Mouse (Mus musculus) inflammation-experienced regulatory T-cells, adult 6 months (primary cell): ENCODE measurements around the gene Gm49630. TPM values are rescaled to one million over a fixed set of nuclear protein-coding genes. Genes with fewer than 3 reads are reported as not detected.
"Not testable (repeated sequence)": the region's sequence is repeated elsewhere in the genome, so short reads cannot be mapped to it uniquely, and the experiment has no call there.

Source experiments
- ATAC-seq: one replicate; pipeline ENCODE4 v1.8.0; 2017
- polyA plus RNA-seq, 3 experiments: library from polyadenylated mRNA; unstranded; fragments of 100-300 nt; shearing (Covaris generic); gene quantifications; one replicate each; pipeline ENCODE4 v1.2.1; 2017

The Gm49630 gene
- polyA plus RNA-seq = not detected

DNA sequence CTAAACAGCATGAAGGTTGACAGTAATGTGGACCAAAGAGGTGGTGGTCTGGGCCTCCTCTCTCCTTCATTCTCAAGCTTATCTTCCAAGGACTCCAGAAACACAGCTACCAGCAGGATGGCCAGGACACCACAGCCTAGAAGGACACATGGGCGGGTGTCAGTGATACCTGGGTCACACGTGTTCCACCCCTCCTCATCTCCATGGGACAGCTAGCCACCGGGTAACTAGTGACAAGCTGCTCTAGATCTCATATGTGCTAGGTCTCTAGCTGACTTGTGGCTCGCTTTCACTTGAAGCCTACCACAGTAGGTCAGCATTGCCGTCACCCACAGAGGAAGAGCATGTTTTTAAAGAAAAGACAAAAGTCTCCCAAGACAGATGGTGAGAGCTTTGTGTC lies at the start of gene Gm49630:
Gene Gm49630, minus strand, starts transcription at position 101 of the 400 bp plus-strand sequence.
- not testable (repeated sequence) for ATAC-seq

- ATAC-seq = not testable (repeated sequence)
These were observed 48.6 kb upstream of the Gm49630 start for GRCm38 (mm10) chr17:7420191-7420973.

- not testable (repeated sequence) for ATAC-seq
These were observed 43.0 kb upstream of the Gm49630 start for GRCm38 (mm10) chr17:7414601-7415310.

DNA sequence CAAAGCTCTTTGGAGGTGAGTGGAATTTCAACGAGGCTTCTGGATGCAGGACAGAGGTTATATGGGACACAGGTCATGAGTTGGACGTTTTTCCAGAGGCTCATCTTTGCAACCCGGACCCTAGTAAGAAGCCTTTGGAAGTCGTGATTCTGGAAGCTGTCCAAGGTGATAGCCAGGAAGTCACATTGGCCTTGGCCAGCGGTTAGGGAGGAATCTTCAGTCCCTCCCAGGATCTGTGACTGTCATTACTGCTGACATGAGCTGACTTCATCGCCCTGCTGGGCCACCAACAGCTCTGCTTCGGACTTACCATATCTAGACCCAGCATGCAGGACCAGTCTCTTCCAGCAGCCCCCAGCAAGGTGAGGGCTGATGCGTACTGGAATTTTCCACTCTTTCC lies 41.6 kb upstream of the Gm49630 start:
- not testable (repeated sequence) for ATAC-seq

GRCm38 (mm10) chr17:7399770-7400169 lies 28.0 kb upstream of the Gm49630 start:
- ATAC-seq = not testable (repeated sequence)

GRCm38 (mm10) chr17:7398198-7398847 lies 26.5 kb upstream of the Gm49630 start:
- peak; percentile 69 for ATAC-seq

GRCm38 (mm10) chr17:7397079-7397478 lies 25.3 kb upstream of the Gm49630 start:
- not testable (repeated sequence) for ATAC-seq

DNA sequence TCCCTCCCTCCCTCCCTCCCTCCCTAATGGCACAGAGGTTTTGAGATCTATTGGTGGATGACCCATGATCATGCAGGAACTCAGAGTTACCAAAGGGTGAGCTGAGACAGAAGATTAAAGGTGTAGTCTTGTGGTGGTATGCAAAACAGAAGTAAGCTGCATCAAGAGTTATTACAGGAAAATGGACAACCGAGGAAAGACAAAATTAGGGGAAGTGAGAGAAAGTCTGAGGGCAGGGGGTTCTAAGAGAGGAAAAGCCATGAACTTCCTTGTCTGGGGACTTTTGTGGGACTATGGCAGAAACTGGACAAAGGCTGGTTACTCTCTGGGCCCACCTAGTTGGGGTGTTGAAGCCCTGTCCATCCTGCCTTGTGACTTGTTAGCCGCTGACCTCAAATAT lies 24.5 kb upstream of the Gm49630 start:
- not testable (repeated sequence) for ATAC-seq

DNA sequence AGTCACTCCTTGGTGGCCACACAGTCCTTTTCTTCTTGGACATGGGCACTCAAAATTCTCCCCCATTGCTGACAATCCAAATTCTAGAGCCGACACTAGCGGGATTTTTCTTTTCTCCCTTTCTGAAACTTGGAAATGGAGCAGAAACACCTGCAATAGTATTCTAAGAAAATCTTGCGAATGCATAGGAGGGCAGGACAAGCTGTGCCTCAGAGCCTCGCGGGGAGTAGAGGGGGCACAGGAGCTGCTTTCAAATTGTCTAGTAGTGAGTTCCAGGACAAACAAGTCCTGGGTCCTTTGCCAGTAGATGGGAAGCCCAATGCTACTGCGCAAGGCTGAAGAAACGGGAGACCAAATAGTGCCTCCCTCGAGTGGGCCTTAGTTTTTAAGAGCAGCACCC lies 23.9 kb upstream of the Gm49630 start:
- not testable (repeated sequence) for ATAC-seq

GRCm38 (mm10) chr17:7395116-7395515 lies 23.3 kb upstream of the Gm49630 start:
- ATAC-seq = not testable (repeated sequence)

GRCm38 (mm10) chr17:7389898-7390297 lies 18.1 kb upstream of the Gm49630 start:
- ATAC-seq = not testable (repeated sequence)

DNA sequence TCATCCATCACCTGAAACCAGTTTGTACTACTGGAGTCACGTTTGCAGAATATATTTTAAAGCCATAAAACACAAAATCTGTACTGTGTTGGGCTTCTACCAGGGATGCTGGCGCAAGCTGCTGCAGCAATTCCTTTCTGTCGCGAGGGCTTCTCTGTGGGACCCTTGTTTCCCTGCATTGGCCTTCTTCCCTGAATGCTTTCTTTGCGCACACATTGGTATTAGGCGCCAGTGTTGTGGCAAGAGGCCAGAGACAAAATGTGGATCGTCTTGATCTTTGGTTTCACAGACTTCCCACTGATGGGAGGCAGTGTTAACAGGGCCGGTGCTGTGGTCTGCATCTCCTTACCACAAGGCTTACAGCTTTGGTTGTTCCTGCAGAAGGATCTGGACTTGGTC lies 17.2 kb upstream of the Gm49630 start:
- ATAC-seq = not testable (repeated sequence)

DNA sequence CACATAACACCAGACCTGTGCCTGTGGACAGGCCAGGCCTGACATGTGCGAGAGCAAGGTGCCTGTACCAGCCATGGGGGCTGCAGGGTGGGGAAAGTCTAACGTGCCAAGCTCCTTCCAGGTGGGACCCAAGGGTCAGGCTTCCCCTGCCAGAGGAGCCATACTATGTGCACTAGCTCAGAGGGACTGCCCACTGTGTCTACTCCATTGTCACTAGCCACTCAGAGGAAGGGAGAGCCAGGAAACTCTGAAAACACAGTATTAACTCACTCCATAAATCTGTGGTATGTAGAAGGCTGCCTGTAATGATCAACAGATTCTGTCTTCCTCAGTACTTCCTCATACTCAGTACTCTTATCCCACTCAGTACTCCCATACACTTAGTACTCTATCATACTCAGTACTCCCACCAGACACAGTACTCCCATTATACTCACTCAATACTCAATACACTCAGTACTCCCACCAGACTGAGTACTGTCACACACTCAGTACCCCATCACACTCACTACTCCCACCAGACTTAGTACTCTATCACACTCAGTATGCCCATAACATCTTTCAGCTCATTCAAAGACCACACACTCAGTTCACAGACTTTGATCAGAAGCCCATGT lies 16.7 kb upstream of the Gm49630 start:
- ATAC-seq = not testable (repeated sequence)

GRCm38 (mm10) chr17:7386016-7386415 lies 14.2 kb upstream of the Gm49630 start:
- not testable (repeated sequence) for ATAC-seq

- not testable (repeated sequence) for ATAC-seq
These were observed 13.6 kb upstream of the Gm49630 start, which contains the start of gene Unc93a2 for GRCm38 (mm10) chr17:7385364-7385763. TSS of gene Unc93a2 (minus strand) at chr17:7385464.

DNA sequence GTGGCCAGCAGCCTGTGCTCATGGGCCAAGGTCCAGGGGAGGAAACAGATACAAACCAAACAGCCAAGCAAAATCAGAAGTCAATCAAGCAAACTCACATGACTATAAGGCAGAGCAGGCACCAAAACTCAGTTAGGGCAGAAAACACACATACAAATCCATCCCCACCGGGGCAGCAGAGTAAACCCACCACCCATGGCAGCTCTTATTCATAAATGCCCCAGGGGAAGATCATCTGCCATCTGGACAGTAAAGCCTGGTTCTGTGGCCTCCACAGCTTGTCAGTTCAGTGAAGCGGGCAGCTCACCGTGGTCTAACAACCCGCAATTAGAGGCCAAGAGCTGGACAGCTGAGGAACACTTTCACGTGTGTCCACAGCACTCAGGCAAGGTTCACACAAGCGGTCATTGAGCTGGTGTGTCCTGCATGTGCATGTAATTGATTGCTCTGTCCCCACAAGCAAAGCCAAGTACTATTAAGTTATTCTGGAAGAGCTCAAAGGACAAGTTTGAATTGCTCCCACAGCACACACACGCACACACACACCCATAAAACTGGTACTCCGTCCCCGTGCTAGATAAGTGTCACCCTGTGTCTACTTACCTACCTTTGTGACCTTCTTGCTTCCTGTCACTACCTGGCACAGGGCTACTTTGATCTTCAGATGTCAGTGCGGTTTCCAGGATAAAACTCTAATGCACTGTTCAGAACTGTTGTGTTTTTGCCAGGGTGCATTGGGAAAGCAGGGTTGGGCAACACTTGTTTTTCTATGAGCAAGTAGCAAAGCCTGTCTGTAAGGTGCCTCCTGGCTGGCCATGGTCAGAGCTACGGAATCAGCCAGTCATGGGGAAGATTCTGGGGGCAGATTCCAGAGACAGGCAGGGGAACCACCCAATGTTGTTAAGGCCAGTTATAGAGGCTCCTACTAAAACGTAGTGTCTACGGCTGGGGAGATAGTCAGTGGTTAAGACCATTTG lies 11.7 kb upstream of the Gm49630 start:
- not testable (repeated sequence) for ATAC-seq

- not testable (repeated sequence) for ATAC-seq
These were observed 10.9 kb upstream of the Gm49630 start for GRCm38 (mm10) chr17:7382711-7383110.

- not testable (repeated sequence) for ATAC-seq
These were observed 6.1 kb upstream of the Gm49630 start for GRCm38 (mm10) chr17:7377907-7378306.

DNA sequence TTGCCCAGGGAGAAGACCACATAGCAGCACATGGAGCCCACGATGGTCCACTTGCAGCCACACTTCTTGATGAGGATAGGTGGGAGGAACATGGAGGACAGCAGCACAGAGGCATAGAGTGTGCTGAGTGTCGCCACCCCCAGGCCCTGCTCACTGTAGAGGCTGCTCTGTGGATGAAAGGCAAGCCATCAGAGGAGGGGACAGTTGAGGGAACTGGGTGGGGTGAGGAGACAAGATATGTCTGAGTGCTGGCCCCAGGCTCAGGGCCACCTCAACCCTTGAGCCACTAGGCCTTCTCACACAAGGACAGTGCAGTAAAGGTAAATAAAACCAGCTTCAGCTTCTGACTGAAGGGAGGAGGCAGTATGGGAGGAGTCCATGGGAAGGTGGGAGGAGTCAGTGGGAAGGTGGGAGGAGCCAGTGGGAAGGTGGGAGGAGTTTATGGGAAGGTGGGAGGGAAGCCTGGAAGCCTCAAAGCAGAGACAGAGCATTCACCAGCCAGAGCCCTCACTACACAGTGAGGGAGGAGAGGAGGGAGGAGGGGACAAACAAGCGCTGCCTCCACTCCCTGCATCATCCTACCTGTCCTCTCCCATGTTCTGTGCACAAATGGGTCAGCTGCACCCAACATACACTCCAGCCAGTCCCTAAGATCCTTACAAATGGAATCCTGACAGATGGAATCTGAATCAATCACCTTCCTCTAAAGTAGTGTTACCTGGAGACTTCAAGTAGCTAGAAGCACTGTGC lies 5.3 kb upstream of the Gm49630 start:
- ATAC-seq = not testable (repeated sequence)

- ATAC-seq = not testable (repeated sequence)
These were observed 2.4 kb downstream of the Gm49630 start for GRCm38 (mm10) chr17:7369401-7369800.
